Mouse (Mus musculus) MEL (cell line): Measurements from ENCODE around the gene Myd88. TPM values are rescaled to one million over a fixed set of nuclear protein-coding genes. Genes with fewer than 3 reads are reported as not detected.

Experiments
- DNase-seq: peaks from one replicate; pipeline ENCODE4 v3.0.0; 2011; ENCODE audit warnings: low read depth, low spot score
- H3K27ac ChIP-seq: 2 replicates; pipeline ENCODE4 v1.5.1; 2012; ENCODE audit warnings: low read depth, mild to moderate bottlenecking, control low read depth, low read length, moderate library complexity; ENCODE audit not compliant: control insufficient read depth
- H3K27me3 ChIP-seq, 2 experiments: fragments of 150-350 bp in 1 of 2; sonication (generic) in 1 of 2; 2 replicates each; pipeline ENCODE4 v1.6.1; 2012; ENCODE audit warnings: low read length in 2 of 2, mild to moderate bottlenecking in 2 of 2, improper control_type of control experiment in 1 of 2, moderate library complexity in 1 of 2; ENCODE audit not compliant: insufficient read depth in 2 of 2, control insufficient read depth in 1 of 2
- H3K36me3 ChIP-seq, 2 experiments: 2 replicates each; pipeline ENCODE4 v1.6.1; 2012 to 2014; ENCODE audit warnings: low read length in 2 of 2, improper control_type of control experiment in 1 of 2, inconsistent platforms in 1 of 2, mild to moderate bottlenecking in 1 of 2; ENCODE audit not compliant: insufficient read depth in 2 of 2, control insufficient read depth in 1 of 2
- H3K4me1 ChIP-seq, 2 experiments: fragments of 150-350 bp in 1 of 2; sonication (generic) in 1 of 2; 2 replicates each; pipeline ENCODE4 v1.6.1; 2012; ENCODE audit warnings: low read length in 2 of 2, improper control_type of control experiment in 1 of 2, mild to moderate bottlenecking in 1 of 2; ENCODE audit not compliant: insufficient read depth in 2 of 2, control insufficient read depth in 1 of 2
- H3K4me3 ChIP-seq, 2 experiments: fragments of 150-350 bp in 1 of 2; sonication (generic) in 1 of 2; 2 replicates each; pipeline ENCODE4 v1.5.1; 2012; ENCODE audit warnings: low read depth in 2 of 2, low read length in 2 of 2, mild to moderate bottlenecking in 2 of 2, moderate library complexity in 2 of 2, control low read depth in 1 of 2, improper control_type of control experiment in 1 of 2; ENCODE audit not compliant: control insufficient read depth in 1 of 2, insufficient read depth in 1 of 2
- H3K79me2 ChIP-seq: 2 replicates; pipeline ENCODE4 v1.6.1; 2012; ENCODE audit warnings: mild to moderate bottlenecking, low read length, moderate library complexity; ENCODE audit not compliant: control insufficient read depth, poor library complexity, insufficient read depth
- H3K9ac ChIP-seq: 2 replicates; pipeline ENCODE4 v1.6.1; 2012; ENCODE audit warnings: low read depth, mild to moderate bottlenecking, control low read depth, low read length, moderate library complexity; ENCODE audit not compliant: control insufficient read depth, poor library complexity, severe bottlenecking
- H3K9me3 ChIP-seq: fragments of 150-350 bp; sonication (generic); replicated peaks from 2 replicates; pipeline ENCODE4 v1.6.1; 2012; ENCODE audit warnings: mild to moderate bottlenecking, low read length, improper control_type of control experiment, moderate library complexity; ENCODE audit not compliant: insufficient read depth
- BHLHE40 ChIP-seq: IDR thresholded peaks from 2 replicates; pipeline ENCODE4 v1.6.1; 2012; ENCODE audit warnings: low read depth, mild to moderate bottlenecking, inconsistent platforms, low read length, improper control_type of control experiment, borderline replicate concordance
- CHD1 ChIP-seq: IDR thresholded peaks from 2 replicates; pipeline ENCODE4 v1.6.1; 2012; ENCODE audit warnings: low read depth, mild to moderate bottlenecking, inconsistent platforms, low read length, improper control_type of control experiment
- CHD2 ChIP-seq: IDR thresholded peaks from 2 replicates; pipeline ENCODE4 v1.6.1; 2011; ENCODE audit warnings: low read length, improper control_type of control experiment
- E2F4 ChIP-seq: IDR thresholded peaks from 2 replicates; pipeline ENCODE4 v1.6.1; 2011; ENCODE audit warnings: low read depth, low read length, improper control_type of control experiment, borderline replicate concordance
- ELF1 ChIP-seq: IDR thresholded peaks from 2 replicates; pipeline ENCODE4 v1.6.1; 2014; ENCODE audit warnings: low read depth, mild to moderate bottlenecking, inconsistent platforms, low read length, improper control_type of control experiment, moderate library complexity
- EP300 ChIP-seq, 2 experiments: IDR thresholded peaks; 2 replicates each; pipeline ENCODE4 v1.6.1; 2011; ENCODE audit warnings: improper control_type of control experiment in 2 of 2, low read length in 2 of 2, low read depth in 1 of 2, mild to moderate bottlenecking in 1 of 2
- ETS1 ChIP-seq: IDR thresholded peaks from 2 replicates; pipeline ENCODE4 v1.6.1; 2012; ENCODE audit warnings: low read depth, mild to moderate bottlenecking, inconsistent platforms, low read length, improper control_type of control experiment, moderate library complexity
- HCFC1 ChIP-seq: IDR thresholded peaks from 2 replicates; pipeline ENCODE4 v1.6.1; 2012; ENCODE audit warnings: low read depth, mild to moderate bottlenecking, inconsistent platforms, low read length, improper control_type of control experiment, moderate library complexity
- JUND ChIP-seq: IDR thresholded peaks from 2 replicates; pipeline ENCODE4 v1.6.1; 2011; ENCODE audit warnings: low read depth, mild to moderate bottlenecking, improper control_type of control experiment, low read length
- MAFK ChIP-seq: IDR thresholded peaks from 2 replicates; pipeline ENCODE4 v1.6.1; 2011; ENCODE audit warnings: low read depth, mild to moderate bottlenecking, low read length, improper control_type of control experiment, borderline replicate concordance
- MAZ ChIP-seq: IDR thresholded peaks from 2 replicates; pipeline ENCODE4 v1.6.1; 2012; ENCODE audit warnings: low read depth, mild to moderate bottlenecking, inconsistent platforms, low read length, improper control_type of control experiment
- MXI1 ChIP-seq: IDR thresholded peaks from 2 replicates; pipeline ENCODE4 v1.6.1; 2011; ENCODE audit warnings: mild to moderate bottlenecking, low read depth, low read length, improper control_type of control experiment
- MYB ChIP-seq: IDR thresholded peaks from 2 replicates; pipeline ENCODE4 v1.6.1; 2011; ENCODE audit warnings: mild to moderate bottlenecking, low read depth, low read length, improper control_type of control experiment
- MYC ChIP-seq: IDR thresholded peaks from 2 replicates; pipeline ENCODE4 v1.6.1; 2011; ENCODE audit warnings: low read depth, mild to moderate bottlenecking, low read length, improper control_type of control experiment, moderate library complexity
- NELFE ChIP-seq: IDR thresholded peaks from 2 replicates; pipeline ENCODE4 v1.6.1; 2011; ENCODE audit warnings: low read depth, low read length, improper control_type of control experiment
- POLR2A ChIP-seq, 2 experiments: IDR thresholded peaks; 2 replicates each; pipeline ENCODE4 v1.6.1; 2011 to 2012; ENCODE audit warnings: low read length in 2 of 2, mild to moderate bottlenecking in 2 of 2, control low read depth in 1 of 2, improper control_type of control experiment in 1 of 2, low read depth in 1 of 2, moderate library complexity in 1 of 2; ENCODE audit not compliant: control insufficient read depth in 1 of 2, insufficient read depth in 1 of 2, poor library complexity in 1 of 2
- POLR2AphosphoS2 ChIP-seq: IDR thresholded peaks from 2 replicates; pipeline ENCODE4 v1.6.1; 2011; ENCODE audit warnings: low read length, improper control_type of control experiment
- POLR2AphosphoS5 ChIP-seq: IDR thresholded peaks from 2 replicates; pipeline ENCODE4 v1.6.1; 2012; ENCODE audit warnings: low read depth, borderline replicate concordance, mild to moderate bottlenecking, inconsistent platforms, low read length, moderate library complexity, mixed read lengths
- SIN3A ChIP-seq: IDR thresholded peaks from 2 replicates; pipeline ENCODE4 v1.6.1; 2012; ENCODE audit warnings: low read length, improper control_type of control experiment, inconsistent platforms
- SMC3 ChIP-seq: IDR thresholded peaks from 2 replicates; pipeline ENCODE4 v1.6.1; 2011; ENCODE audit warnings: low read depth, low read length, improper control_type of control experiment
- UBTF ChIP-seq: IDR thresholded peaks from 2 replicates; pipeline ENCODE4 v1.6.1; 2012; ENCODE audit warnings: low read depth, mild to moderate bottlenecking, inconsistent platforms, low read length, improper control_type of control experiment, moderate library complexity, borderline replicate concordance; ENCODE audit not compliant: insufficient read depth
- USF2 ChIP-seq, 2 experiments: IDR thresholded peaks; 2 replicates each; pipeline ENCODE4 v1.6.1; 2011 to 2012; ENCODE audit warnings: improper control_type of control experiment in 2 of 2, low read length in 2 of 2, borderline replicate concordance in 1 of 2, inconsistent platforms in 1 of 2, low read depth in 1 of 2, mild to moderate bottlenecking in 1 of 2; ENCODE audit not compliant: insufficient read depth in 1 of 2
- ZC3H11A ChIP-seq: IDR thresholded peaks from 2 replicates; pipeline ENCODE4 v1.6.1; 2012; ENCODE audit warnings: low read depth, mild to moderate bottlenecking, inconsistent platforms, low read length, improper control_type of control experiment
- polyA plus RNA-seq, 2 experiments: library from polyadenylated mRNA; stranded (reverse) in 1 of 2; unstranded in 1 of 2; fragments of >175 nt in 1 of 2; fragments of >200 nt in 1 of 2; gene quantifications; 2 replicates each; pipeline versions ENCODE4 v1.2.1 to v1.2.4; 2012; ENCODE audit warnings: low replicate concordance in 2 of 2, low read depth in 1 of 2; ENCODE audit not compliant: insufficient read length in 2 of 2, insufficient read depth in 1 of 2, missing spikeins in 1 of 2
- total RNA-seq: library from RNA; depleted of rRNA; stranded (reverse); fragments of 300-350 nt; gene quantifications from 2 replicates; pipeline ENCODE4 v1.2.3, GENCODE M21; 2012

Myd88 gene
- total and polyA plus RNA-seq, 3 experiments: 20.7 to 39.7 TPM; not detected in 1

- Histone ChIP-seq H3K27ac (no peak overlapping the region), H3K9me3 (no peaks in the 10 kb centered on the region), H3K36me3 (peaks cover 0 to 10% of the 10 kb centered on the region in 2 experiments; a peak in 2 of 4 replicates), H3K79me2 (peaks cover 5% of the 10 kb centered on the region), H3K9ac (peak overlapping the region; percentile 15), H3K27me3 (no peaks in the 10 kb centered on the region), H3K4me1 (peaks cover 4 to 26% of the 10 kb centered on the region in 2 experiments), H3K4me3 (peak overlapping the region in 1 of 2 experiments; percentile 4; a peak in 1 of 4 replicates)
- peak; percentile 84 for DNase-seq
- peak; percentile 66; the same call in 1 of the 2 replicates for TF ChIP-seq ELF1
- no peak for TF ChIP-seq MAZ
- TF ChIP-seq SMC3: no peak
- peak; percentile 75 for TF ChIP-seq SIN3A
- peak; percentile 39 for TF ChIP-seq MXI1
- TF ChIP-seq EP300 (IDR thresholded peaks at IDR 0.05; ENCODE audit: low read depth in 1 of 2, low read length in 2 of 2): peak in 1 of 2 experiments; percentile 34; a peak in 1 of 4 replicates
These were observed 6.9 kb downstream of the Myd88 start for GRCm38 (mm10) chr9:119334324-119334723.

GRCm38 (mm10) chr9:119330186-119330963 is 10.8 kb downstream of the Myd88 start:
- Histone ChIP-seq H3K36me3 (peaks cover 0 to 23% of the 10 kb centered on the region in 2 experiments; a peak in 2 of 4 replicates), H3K9ac (no peak overlapping the region), H3K9me3 (no peaks in the 10 kb centered on the region), H3K79me2 (no peaks in the 10 kb centered on the region), H3K4me3 (no peak overlapping the region), H3K4me1 (peaks cover 13 to 36% of the 10 kb centered on the region in 2 experiments), H3K27ac (no peak overlapping the region), H3K27me3 (no peaks in the 10 kb centered on the region)
- TF ChIP-seq ZC3H11A (no peak), EP300 (IDR thresholded peaks at IDR 0.05; ENCODE audit: low read depth in 1 of 2, low read length in 2 of 2) (no peak), CHD1 (no peak), MAFK (no peak)
- DNase-seq: no peak

- Histone ChIP-seq H3K27ac (peak overlapping the region; percentile 46; the same call in 1 of the 2 replicates), H3K36me3 (peaks cover 0 to 23% of the 10 kb centered on the region in 2 experiments; a peak in 2 of 4 replicates), H3K4me1 (peaks cover 15 to 26% of the 10 kb centered on the region in 2 experiments), H3K79me2 (no peaks in the 10 kb centered on the region), H3K9me3 (no peaks in the 10 kb centered on the region), H3K4me3 (no peak overlapping the region), H3K27me3 (no peaks in the 10 kb centered on the region), H3K9ac (no peak overlapping the region)
- DNase-seq: peak; percentile 86
- TF ChIP-seq JUND (no peak), POLR2AphosphoS2 (no peak), BHLHE40 (peak; percentile 93), E2F4 (no peak), CHD2 (no peak), POLR2AphosphoS5 (no peak), POLR2A (IDR thresholded peaks at IDR 0.05; ENCODE audit: control insufficient read depth in 1 of 2, insufficient read depth in 1 of 2, low read depth in 1 of 2, low read length in 2 of 2, poor library complexity in 1 of 2) (no peak), MYB (no peak), ZC3H11A (peak; percentile 26; the same call in 1 of the 2 replicates), SMC3 (no peak), NELFE (peak; percentile 34; the same call in 1 of the 2 replicates), USF2 (IDR thresholded peaks at IDR 0.05; ENCODE audit: borderline replicate concordance in 1 of 2, insufficient read depth in 1 of 2, low read depth in 1 of 2, low read length in 2 of 2) (no peak), UBTF (no peak), SIN3A (peak; percentile 93), ETS1 (peak; percentile 96), MYC (peak; percentile 89), HCFC1 (0 out of 2 replicates have a peak, but pooled peaks have one; percentile 52), ELF1 (peak; percentile 29; the same call in 1 of the 2 replicates)
These were observed 12.7 kb downstream of the Myd88 start for GRCm38 (mm10) chr9:119328488-119328887.
